Mouse (Mus musculus) T-cell, adult 2 months (primary cell): Measurements from ENCODE around the gene Cfap300.

Source experiments
- DNase-seq: peaks from one replicate; pipeline ENCODE4 v3.0.0; 2022; ENCODE audit warnings: low spot score

Cfap300 gene

DNA sequence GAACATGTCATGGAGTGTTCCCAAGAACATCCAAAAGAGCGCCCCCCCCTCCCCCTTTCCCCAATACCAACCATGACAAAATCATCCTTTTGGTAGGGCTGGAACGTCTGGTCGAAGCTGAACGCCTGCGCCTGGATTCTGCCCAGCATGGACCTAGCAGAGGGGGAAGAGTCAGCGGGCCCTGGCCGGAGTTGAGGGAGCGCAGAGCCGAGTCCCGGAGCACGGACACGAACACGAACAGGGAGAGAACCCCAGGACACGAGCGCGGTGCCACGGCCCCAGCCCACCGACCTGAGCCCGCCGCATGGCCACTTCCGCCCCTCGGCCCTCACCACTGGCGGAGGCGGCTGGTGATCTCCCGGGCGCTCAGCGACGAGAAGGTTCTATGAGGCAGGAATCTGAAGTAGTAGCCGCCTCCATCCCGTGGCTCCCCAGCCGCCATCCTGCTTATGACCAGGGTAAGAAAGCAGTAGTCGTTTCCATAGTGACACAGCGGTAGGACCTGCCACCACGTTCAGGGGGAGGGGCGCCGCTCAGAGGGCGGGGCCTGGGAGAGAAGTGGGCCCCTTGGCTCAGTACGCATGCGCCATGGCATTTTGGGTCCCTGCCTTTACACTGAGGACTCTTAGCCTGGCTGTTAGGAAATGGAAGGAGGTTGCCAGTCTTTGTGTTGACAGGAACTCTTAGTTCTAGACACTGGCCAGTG, at the start of gene Cfap300:
Gene Cfap300, minus strand, starts transcription at position 486 of the 706 bp plus-strand sequence.
- DNase-seq, result peak; percentile 87

GRCm38 (mm10) chr9:8078882-8079281, 36.3 kb upstream of the Cfap300 start:
- no peak for DNase-seq

- no peak for DNase-seq
These were observed 31.7 kb upstream of the Cfap300 start for GRCm38 (mm10) chr9:8074345-8074744.

DNA sequence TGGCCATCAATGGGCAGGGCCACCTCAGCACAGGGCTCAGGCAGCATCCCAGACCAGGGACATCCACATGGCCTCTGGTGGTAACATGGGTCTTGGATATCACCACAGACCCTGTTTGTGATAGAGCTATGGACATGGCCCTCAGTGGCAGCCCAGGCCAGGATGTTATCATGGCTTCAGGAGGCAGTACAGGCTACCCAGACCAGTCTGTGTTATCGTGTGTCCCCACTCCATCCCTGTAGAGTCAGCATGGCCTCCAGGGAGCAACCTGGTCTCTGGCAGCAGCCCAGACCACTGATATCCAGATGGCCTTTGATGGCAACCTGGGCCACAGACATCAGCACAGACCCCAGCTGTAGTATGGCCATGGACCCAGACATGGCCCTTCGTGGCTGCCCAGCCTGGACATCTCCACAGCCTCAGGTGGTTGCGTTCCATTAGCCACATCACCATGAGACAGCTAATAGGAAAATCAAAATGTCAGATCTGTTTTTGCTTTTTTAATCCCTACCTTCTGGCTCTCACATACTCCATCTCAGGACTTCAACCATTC, 30.7 kb upstream of the Cfap300 start:
- DNase-seq, result no peak

DNA sequence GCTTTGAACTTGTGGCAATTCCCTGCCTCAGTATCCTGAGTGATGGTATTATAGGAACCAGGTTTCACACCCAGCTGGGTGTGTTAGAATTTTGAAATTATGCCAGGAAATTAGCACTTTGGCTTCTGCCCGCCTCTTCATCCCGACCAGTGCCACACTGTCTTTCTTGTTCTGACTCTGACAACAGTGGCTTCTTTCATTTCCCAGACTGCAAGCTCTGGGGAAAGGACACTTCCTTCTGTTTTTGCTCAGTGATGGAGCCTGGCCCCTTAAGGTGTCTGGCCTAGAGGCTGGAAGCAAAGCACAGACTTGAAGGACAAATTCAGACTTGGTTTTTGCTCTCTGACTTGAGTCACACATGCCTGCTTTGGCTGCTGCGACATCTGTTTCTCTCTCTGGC, 17.0 kb upstream of the Cfap300 start:
- no peak for DNase-seq

GRCm38 (mm10) chr9:8054831-8055230, 12.2 kb upstream of the Cfap300 start:
- DNase-seq, result no peak

DNA sequence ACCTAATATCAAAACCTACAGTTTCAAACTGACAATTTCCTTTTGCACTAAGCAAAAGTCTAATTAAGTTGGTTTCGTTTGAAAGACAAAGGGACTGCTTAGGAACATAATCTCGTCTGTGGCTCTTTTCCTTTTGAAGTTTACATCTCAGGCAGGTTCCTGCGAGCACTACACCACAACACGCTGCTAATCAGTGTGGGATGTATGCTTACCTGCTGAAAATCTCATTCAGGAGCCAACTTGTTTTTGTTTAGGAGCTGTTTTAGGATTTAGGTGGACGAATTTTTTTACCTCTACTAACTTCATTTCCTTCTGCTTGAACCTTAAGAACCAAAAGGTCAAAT, 393 bp upstream of the Cfap300 start:
- no peak for DNase-seq

GRCm38 (mm10) chr9:8035546-8035945, 7.1 kb downstream of the Cfap300 start:
- no peak for DNase-seq

DNA sequence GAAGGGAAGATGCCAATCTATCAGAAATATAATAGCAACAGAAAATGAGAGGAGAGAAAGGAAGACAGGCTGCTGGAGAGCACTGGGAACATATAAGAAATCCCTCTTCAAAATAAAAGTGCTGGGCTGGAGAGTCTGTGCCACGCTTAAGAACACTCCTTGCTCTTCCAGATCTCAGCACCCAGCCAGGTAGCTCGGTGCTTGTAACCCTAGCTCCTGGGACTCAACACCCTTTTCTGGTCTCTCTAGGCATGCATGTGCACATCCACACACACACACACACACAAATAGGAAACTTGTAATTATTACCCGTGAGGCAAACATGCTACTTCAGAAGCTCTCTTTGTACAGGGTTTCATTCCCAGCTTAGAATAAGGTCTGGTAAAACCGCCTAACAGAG, 7.5 kb downstream of the Cfap300 start:
- no peak for DNase-seq

- no peak for DNase-seq
These were observed 8.5 kb downstream of the Cfap300 start for GRCm38 (mm10) chr9:8034143-8034542.

DNA sequence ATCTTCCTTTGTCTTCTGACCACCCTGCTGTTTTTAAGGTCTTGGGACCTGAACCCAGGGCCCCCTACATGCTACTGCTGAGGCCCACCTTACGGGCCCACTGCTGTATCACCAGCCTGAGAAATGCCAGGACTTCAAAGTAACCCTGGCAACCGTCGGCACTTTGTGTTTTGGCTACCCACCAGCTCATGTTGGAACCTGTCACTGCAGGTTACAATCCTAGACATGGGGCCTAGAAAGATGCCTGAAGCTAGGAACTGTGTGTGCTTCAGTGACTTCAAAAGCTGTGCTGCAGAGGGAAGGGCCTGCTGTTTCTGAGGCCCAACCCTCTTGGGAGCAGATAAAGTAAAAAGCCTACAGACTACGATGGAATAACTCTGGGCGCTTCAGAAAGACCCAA, 9.8 kb downstream of the Cfap300 start:
- DNase-seq, result no peak

DNA sequence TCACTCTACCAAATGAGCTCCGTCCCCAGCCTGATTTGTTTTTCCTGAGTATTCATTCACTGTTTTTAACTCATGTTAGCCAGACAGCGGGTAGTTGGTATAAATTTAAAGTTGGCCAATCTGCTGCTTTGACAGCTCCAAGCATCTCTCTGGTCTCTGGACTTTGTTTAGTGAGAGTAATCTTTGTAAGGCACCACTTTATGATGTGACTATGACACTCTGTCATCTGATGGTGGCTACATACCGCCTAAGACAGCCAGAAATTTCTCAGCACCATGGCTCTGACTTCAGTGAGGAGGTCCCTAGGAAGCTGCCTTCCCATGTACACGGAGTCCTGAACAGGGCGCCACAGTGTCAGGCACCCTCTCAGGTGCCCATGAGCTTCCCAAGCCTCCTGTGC, 24.0 kb downstream of the Cfap300 start:
- DNase-seq, result no peak

DNA sequence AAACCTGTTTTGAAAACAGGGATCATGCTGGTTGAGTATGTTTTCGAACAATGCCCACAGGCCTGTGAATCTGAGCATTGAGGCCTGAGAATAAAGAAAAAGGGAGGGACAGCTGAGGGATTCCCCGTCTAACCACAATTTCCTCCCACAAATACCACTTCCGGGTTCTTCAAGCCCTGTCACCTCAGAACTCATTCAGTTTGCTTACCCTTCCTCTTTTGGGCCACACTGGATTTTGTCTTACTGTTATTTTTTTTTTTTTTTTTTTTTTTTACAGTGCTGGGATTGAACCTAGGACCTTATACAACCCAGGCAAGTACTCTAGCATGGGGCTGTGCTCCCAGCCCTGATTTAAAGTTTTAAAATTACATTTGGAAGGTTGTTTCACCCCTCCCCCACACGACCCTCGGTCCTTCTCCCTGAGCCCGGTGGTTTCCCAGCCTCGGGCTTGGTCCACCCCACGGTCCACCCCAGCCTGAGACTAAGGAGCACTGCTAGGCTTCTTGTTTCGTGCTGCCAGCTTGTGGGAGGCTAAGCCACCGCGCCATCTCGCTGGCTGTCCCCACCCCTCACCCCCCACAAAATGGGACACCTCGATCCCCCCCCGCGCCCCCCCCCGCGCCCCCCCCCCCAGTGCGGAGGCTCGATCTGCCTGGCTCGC, 25.2 kb downstream of the Cfap300 start:
- DNase-seq, result peak; percentile 74

- peak; percentile 23 for DNase-seq
These were observed 38.1 kb downstream of the Cfap300 start, which contains the start of gene Yap1 for GRCm38 (mm10) chr9:8004370-8004991. Gene Yap1 (minus strand): TSS chr9:8004596.

- no peak for DNase-seq
These were observed 39.0 kb downstream of the Cfap300 start for GRCm38 (mm10) chr9:8003301-8004271.

GRCm38 (mm10) chr9:8002806-8003205, 39.8 kb downstream of the Cfap300 start:
- DNase-seq, result no peak

DNA sequence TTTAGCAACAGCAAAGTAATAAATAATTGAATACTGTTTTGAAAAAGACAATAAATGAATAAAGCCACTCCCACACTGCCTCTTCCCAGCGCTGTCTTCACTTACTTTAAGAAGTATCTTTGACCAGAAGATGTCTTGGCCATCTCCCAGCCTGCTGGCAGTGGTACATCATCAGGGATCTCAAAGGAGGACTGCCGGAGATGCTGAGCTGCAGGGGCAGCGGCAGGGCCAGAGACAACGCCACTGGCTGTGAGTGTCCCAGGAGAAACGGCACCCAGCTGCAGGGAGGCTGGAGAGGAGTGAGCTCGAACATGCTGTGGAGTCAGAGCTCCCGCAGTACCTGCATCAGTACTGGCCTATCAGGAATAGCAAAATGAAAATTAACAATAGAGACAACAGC, 41.3 kb downstream of the Cfap300 start:
- no peak for DNase-seq

- no peak for DNase-seq
These were observed 48.3 kb downstream of the Cfap300 start for GRCm38 (mm10) chr9:7994275-7994674.

GRCm38 (mm10) chr9:7992651-7993050, 50.0 kb downstream of the Cfap300 start:
- no peak for DNase-seq

DNA sequence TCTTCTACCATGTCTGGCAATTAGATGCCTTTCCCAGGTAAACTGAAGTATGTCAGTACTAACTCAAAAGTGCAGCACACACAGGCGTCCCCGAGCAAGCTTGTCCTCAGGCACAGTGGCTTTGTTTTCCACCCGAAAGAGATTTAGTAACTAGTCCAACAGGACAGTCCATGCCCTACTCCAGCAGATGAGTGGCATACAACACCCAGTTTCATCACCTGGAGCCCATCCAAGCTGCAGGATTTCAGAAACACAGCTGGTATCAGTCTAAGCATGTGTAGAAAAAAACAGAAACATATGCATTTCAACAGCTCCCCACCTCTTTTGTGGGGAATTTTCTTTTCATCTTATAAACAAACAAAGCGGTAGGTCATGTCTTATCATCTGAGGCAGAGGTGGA, 51.7 kb downstream of the Cfap300 start:
- DNase-seq, result no peak

DNA sequence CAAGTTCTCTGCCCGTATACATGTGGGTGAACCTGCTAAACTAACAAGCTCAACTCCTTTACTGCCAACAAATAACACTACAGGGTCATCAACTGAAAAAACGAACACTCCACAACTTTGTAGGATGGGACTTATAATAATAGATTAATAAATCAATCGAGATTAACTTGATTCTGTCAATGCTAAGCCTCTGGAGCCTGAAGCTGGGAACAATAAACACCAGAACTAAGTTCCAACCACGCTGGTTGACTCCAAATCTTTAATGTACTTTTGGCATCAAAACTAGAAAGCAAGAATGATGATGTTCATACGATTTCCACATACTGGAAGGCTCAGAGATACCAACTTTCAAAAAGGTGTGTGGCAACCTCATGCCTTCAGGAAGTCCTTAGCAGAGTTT, 55.5 kb downstream of the Cfap300 start:
- no peak for DNase-seq

DNA sequence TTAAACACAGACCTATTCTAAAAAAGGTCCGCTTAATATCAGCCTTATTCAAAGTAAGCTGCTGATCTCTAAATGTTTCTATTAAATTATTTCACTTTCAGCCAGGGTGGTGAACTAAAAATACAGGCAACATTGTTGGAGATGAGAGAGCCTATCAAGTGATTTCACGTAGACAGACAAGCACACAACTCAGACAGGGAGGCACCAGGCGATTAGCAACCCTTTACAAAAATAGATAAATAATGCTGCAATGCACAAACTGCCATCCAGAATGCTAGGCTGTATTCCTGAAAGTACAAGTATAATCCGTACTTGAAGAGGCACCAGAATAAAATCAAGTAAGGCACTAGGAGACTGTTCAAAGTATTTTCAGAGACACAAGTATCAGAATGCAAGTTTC, 58.3 kb downstream of the Cfap300 start:
- DNase-seq, result no peak
